Comparison of ENCODE assay signal across 11 mouse cellular contexts in genomic region chr3:18868117-18868739, GRCm38 (mm10).
DNase-seq lines count a peak whose midpoint lies in the region; ATAC-seq and TF ChIP-seq lines count a peak whose summit lies in the region.
"Had no signal": no experiment of that assay in that cellular context is flagged by ENCODE, and none has a peak within 500 bp of the region (broad histone marks: within the 10 kb centered on the region; RNA-seq: fewer than 3 reads in every experiment).

No protein-coding gene starts in this region.

- H3K9me3 ChIP-seq in lung, postnatal 0 days (ENCODE audit: low read length), result no peaks in the 10 kb centered on the region
- H3K9me3 ChIP-seq: embryonic facial prominence, embryonic 13.5 days; liver, embryonic 15.5 days had no signal

- H3K27me3 ChIP-seq in lung, postnatal 0 days (replicated peaks; ENCODE audit: insufficient read depth, low read length), result no peaks in the 10 kb centered on the region
- H3K27me3 ChIP-seq: embryonic facial prominence, embryonic 13.5 days; liver, embryonic 15.5 days had no signal

- 35% methylated on average over 4 of the region's 4 CpGs for WGBS in lung, postnatal 0 days

- no peak for TF ChIP-seq CTCF in lung, postnatal 0 days (IDR thresholded peaks at IDR 0.05)

- peak; percentile 5 for DNase-seq in adrenal gland, postnatal 14 days
- no peak for DNase-seq in adrenal gland, adult 18-20 months (ENCODE audit: low spot score in 2 of 2)
- peak; percentile 8 to 11 for DNase-seq in urinary bladder, postnatal 36 days (ENCODE audit: low spot score in 2 of 2)
- DNase-seq in urinary bladder, postnatal 10 days (ENCODE audit: low spot score), result no peak
- peak; percentile 59 for DNase-seq in lung, postnatal 0 days (ENCODE audit: low spot score)
- no peak for DNase-seq in left cerebral cortex, adult 9 months (ENCODE audit: low spot score in 2 of 2)
- DNase-seq in right cerebral cortex, adult 2 months (ENCODE audit: low spot score in 2 of 2), result no peak
- no peak for DNase-seq in frontal cortex, postnatal 36 days (ENCODE audit: low spot score in 2 of 2)
- DNase-seq: spleen, adult 18-20 months had no signal

- 0 out of 2 replicates have a peak, but pooled peaks have one; percentile 21 for TF ChIP-seq EP300 in lung, postnatal 0 days (IDR thresholded peaks at IDR 0.05)

- no peak overlapping the region for H3K4me3 ChIP-seq in lung, postnatal 0 days (ENCODE audit: low read depth, low read length)
- H3K4me3 ChIP-seq: embryonic facial prominence, embryonic 13.5 days; liver, embryonic 15.5 days had no signal

- H3K27ac ChIP-seq in lung, postnatal 0 days (ENCODE audit: low read length), result no peak overlapping the region
- H3K27ac ChIP-seq: embryonic facial prominence, embryonic 13.5 days; liver, embryonic 15.5 days had no signal

- no peak overlapping the region for H3K9ac ChIP-seq in lung, postnatal 0 days (replicated peaks; ENCODE audit: low read depth)
- H3K9ac ChIP-seq: embryonic facial prominence, embryonic 13.5 days; liver, embryonic 15.5 days had no signal

- H3K4me2 ChIP-seq in lung, postnatal 0 days (replicated peaks; ENCODE audit: low read depth, low read length), result no peak overlapping the region
- H3K4me2 ChIP-seq: embryonic facial prominence, embryonic 13.5 days; liver, embryonic 15.5 days had no signal

- H3K36me3 ChIP-seq in lung, postnatal 0 days (ENCODE audit: insufficient read depth, low read length), result no peaks in the 10 kb centered on the region
- H3K36me3 ChIP-seq: embryonic facial prominence, embryonic 13.5 days; liver, embryonic 15.5 days had no signal

- ATAC-seq in lung, postnatal 0 days, result peak; percentile 85

- H3K4me1 ChIP-seq in lung, postnatal 0 days (ENCODE audit: insufficient read depth, low read depth, low read length), result no peaks in the 10 kb centered on the region
- H3K4me1 ChIP-seq: embryonic facial prominence, embryonic 13.5 days; liver, embryonic 15.5 days had no signal

Comparison
In these comparisons a context has a peak if more than half of its experiments do, and no peak if none do; other contexts are left out.
1. DNase-seq: peak in adrenal gland, postnatal 14 days (single experiment), urinary bladder, postnatal 36 days (2 of 2) and lung, postnatal 0 days (single experiment); none in adrenal gland, adult 18-20 months (0 of 2), urinary bladder, postnatal 10 days (single experiment), left cerebral cortex, adult 9 months (0 of 2), right cerebral cortex, adult 2 months (0 of 2) and frontal cortex, postnatal 36 days (0 of 2).